Mouse (Mus musculus) C2C12 (cell line): ENCODE results near the gene Kif3b.

Source experiments
- CEBPB ChIP-seq: IDR thresholded peaks from one replicate; pipeline ENCODE4 v1.6.1; 2011; ENCODE audit warnings: low read depth, mild to moderate bottlenecking, control low read depth, moderate library complexity
- CTCF ChIP-seq: IDR thresholded peaks from one replicate; pipeline ENCODE4 v1.5.1; 2011; ENCODE audit not compliant: control insufficient read depth, insufficient read depth, insufficient read length
- FOSL1 ChIP-seq: IDR thresholded peaks from one replicate; pipeline ENCODE4 v1.8.0; 2011; ENCODE audit warnings: mild to moderate bottlenecking, low read length; ENCODE audit not compliant: poor library complexity, insufficient read depth, severe bottlenecking
- MAX ChIP-seq: IDR thresholded peaks from one replicate; pipeline ENCODE4 v1.6.1; 2011; ENCODE audit warnings: mild to moderate bottlenecking, control low read depth
- MYOD1 ChIP-seq: IDR thresholded peaks from one replicate; pipeline ENCODE4 v1.6.1; 2011; ENCODE audit warnings: low read depth; ENCODE audit not compliant: control insufficient read depth, insufficient read length
- USF1 ChIP-seq: IDR thresholded peaks from one replicate; pipeline ENCODE4 v1.6.1; 2011; ENCODE audit warnings: low read depth, mild to moderate bottlenecking, control low read depth, moderate library complexity

DNA sequence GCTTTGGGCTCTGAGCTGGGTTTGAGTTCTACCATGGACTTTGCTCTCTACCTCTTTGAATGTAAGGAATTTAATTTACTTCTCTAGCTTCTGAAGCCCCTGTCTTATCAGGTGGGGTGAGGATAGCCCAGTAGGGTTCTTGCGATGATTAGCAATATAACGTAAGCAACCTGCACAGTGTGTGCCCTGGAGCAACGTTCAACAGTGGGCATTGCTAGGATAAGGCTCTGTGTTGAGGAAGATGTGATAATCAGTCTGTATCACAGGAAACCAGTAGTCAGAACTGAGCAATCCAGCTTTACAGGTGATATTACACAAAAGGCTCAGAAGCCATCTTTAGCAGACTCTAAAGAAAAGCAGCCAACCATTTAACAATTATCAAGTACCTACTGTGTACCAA, 43.1 kb downstream of the Kif3b start:
- no peak for TF ChIP-seq CTCF
- no peak for TF ChIP-seq MAX
- no peak for TF ChIP-seq CEBPB
- TF ChIP-seq MYOD1 = no peak
- no peak for TF ChIP-seq USF1
- TF ChIP-seq FOSL1 = no peak
